Mouse (Mus musculus): ENCODE data around the gene Mrps15. TPM values are rescaled to one million over a fixed set of nuclear protein-coding genes. Genes with fewer than 3 reads are reported as not detected.
A peak's percentile ranks its signal among the peaks of the same experiment; 100 is the strongest.

Mrps15 gene
- 68.4 and 69.5 TPM in 2 replicates for polyA plus RNA-seq (2011; ENCODE audit: insufficient read depth, insufficient read length, low read depth, missing spikeins)

DNA sequence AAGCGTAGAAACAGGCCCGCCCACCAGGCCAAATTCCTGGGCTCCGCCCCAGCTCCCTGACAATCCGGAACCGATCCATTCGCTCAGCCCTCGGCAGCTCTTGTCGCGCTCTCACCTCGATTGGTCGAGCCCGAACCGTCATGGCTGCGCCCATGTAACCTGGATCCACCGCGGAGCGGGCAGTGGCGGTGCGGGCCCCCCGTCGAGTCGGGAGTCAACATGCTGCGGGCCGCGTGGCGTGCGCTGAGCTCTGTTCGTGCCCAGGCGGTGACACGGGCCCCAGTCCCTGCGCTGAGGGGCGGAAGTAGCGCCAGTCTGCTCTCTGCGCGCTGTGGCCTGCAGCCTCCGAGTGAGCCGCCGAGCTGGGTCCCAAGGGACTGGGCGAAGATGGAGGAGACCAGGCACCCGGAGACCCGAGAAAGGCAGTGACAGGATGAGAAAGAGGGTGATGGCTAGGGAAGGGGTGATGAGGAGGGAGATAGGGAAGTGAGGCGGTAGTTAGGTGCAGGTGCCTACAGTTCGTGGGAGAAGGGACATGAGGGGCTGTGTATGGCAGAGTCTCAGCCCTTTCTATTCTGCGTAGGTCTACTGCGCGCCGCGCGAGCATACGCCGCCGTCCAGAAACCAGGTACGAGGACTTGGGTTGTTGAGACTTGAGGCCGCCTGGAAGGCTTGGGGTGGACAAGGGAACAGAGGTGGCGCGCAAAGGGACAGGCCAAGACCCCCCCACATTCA, at the start of gene Mrps15:
Mrps15 (plus strand) TSS at position 75 of the 735 bp plus-strand sequence.
- Histone ChIP-seq H3K27ac (ENCODE audit: insufficient read depth, low read length) (0 out of 2 replicates have a peak within 1 kb of the TSS, but pooled peaks have one; percentile 10), H3K27me3 (ENCODE audit: control insufficient read depth, insufficient read depth, low read length, poor library complexity, severe bottlenecking) (no peaks in the 10 kb centered on the region), H3K36me3 (ENCODE audit: control insufficient read depth, insufficient read depth, low read length, poor library complexity, severe bottlenecking) (peaks cover 10% of the 10 kb centered on the region; the same call in 1 of the 2 replicates), H3K9ac (ENCODE audit: low read depth, poor library complexity, severe bottlenecking) (peak within 1 kb of the TSS; percentile 73), H3K4me3 (ENCODE audit: low read depth, low read length) (peak within 1 kb of the TSS; percentile 98), H3K9me3 (replicated peaks; ENCODE audit: control insufficient read depth, insufficient read depth, low read length, poor library complexity, severe bottlenecking) (no peaks in the 10 kb centered on the region), H3K4me1 (ENCODE audit: control insufficient read depth, insufficient read depth, low read length) (no peaks in the 10 kb centered on the region)
- TF ChIP-seq EP300 (IDR thresholded peaks at IDR 0.05; ENCODE audit: insufficient read depth, low read depth, low read length) (peak; percentile 51; the same call in 1 of the 2 replicates), POLR2A (IDR thresholded peaks at IDR 0.05; ENCODE audit: insufficient read depth, low read length) (no peak)

DNA sequence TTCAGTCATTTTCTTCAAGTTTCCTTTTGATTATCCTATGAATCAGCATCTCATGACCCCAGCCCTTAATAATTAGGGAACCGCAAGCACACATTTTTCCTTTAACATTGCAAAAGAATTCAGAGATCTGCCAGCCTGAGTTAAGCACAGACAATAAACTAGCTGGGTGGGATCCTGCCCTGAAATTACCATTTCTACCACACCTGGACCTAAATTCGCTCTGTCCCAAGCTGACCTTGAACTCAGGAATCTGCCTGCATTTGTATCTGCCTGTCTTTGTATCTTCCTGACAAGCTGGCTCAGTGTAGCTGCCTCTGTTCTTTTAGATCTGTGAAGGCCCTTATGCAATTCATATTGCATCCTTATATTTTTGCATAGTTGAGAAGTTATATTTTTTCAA, 48.9 kb upstream of the Mrps15 start:
- TF ChIP-seq CTCF (IDR thresholded peaks at IDR 0.05; ENCODE audit: low read depth, low read length) (no peak), POLR2A (IDR thresholded peaks at IDR 0.05; ENCODE audit: insufficient read depth, low read length) (no peak), EP300 (IDR thresholded peaks at IDR 0.05; ENCODE audit: insufficient read depth, low read depth, low read length) (no peak)
- Histone ChIP-seq H3K9me3 (replicated peaks; ENCODE audit: control insufficient read depth, insufficient read depth, low read length, poor library complexity, severe bottlenecking) (peaks cover 11% of the 10 kb centered on the region; the same call in 1 of the 2 replicates), H3K27ac (ENCODE audit: insufficient read depth, low read length) (no peak overlapping the region), H3K4me3 (ENCODE audit: low read depth, low read length) (no peak overlapping the region), H3K4me1 (ENCODE audit: control insufficient read depth, insufficient read depth, low read length) (peaks cover 10% of the 10 kb centered on the region), H3K27me3 (ENCODE audit: control insufficient read depth, insufficient read depth, low read length, poor library complexity, severe bottlenecking) (no peaks in the 10 kb centered on the region), H3K9ac (ENCODE audit: low read depth, poor library complexity, severe bottlenecking) (no peak overlapping the region), H3K36me3 (ENCODE audit: control insufficient read depth, insufficient read depth, low read length, poor library complexity, severe bottlenecking) (no peaks in the 10 kb centered on the region)

DNA sequence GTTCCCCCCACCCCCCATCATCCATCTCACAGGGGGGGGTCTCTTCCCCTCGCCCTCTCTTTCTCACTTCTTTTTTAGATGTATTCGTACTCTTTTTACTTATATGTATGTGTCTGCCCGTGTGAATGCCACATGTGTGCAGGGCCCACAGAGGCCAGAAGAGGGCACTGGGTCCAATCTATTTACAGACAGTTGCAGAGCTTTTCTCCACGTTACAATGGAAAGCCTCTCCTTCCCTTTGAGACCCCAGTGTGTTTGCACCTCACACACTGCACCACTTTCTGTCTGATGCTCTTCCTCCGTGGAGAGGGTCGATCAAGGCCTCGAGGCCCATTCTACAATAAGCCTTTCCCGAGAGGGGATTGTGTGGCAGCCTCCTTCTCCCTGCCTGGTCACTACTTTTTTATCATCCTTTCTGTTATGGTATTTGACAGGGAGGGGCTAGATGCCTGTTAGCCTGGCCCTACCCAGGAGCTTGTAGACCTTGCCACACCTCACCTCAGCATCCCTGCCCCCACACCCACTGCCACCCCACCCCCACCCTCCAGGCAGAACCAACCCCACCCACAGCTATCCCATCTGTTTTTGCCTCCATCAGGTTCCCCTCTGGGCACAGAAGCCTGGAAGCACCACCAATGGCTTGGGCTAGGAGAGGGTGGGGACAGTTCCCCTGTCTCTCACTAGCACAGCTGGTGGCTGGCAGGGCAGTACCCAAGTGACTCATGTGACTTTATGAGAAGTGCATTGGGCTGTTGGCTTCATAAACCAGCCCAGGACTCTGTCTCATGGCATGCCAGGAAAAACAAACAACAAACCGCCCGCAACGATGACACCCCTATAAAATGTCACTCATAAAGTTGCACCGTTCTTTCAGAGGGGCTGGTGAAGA, 45.2 kb upstream of the Mrps15 start:
- Histone ChIP-seq H3K27me3 (ENCODE audit: control insufficient read depth, insufficient read depth, low read length, poor library complexity, severe bottlenecking) (no peaks in the 10 kb centered on the region), H3K4me3 (ENCODE audit: low read depth, low read length) (no peak overlapping the region), H3K9ac (ENCODE audit: low read depth, poor library complexity, severe bottlenecking) (no peak overlapping the region), H3K9me3 (replicated peaks; ENCODE audit: control insufficient read depth, insufficient read depth, low read length, poor library complexity, severe bottlenecking) (peaks cover 11% of the 10 kb centered on the region; the same call in 1 of the 2 replicates), H3K27ac (ENCODE audit: insufficient read depth, low read length) (peak overlapping the region; percentile 41; the same call in 1 of the 2 replicates), H3K36me3 (ENCODE audit: control insufficient read depth, insufficient read depth, low read length, poor library complexity, severe bottlenecking) (no peaks in the 10 kb centered on the region), H3K4me1 (ENCODE audit: control insufficient read depth, insufficient read depth, low read length) (peaks cover 6% of the 10 kb centered on the region)
- peak; percentile 30 for TF ChIP-seq CTCF (IDR thresholded peaks at IDR 0.05; ENCODE audit: low read depth, low read length)
- no peak for TF ChIP-seq POLR2A (IDR thresholded peaks at IDR 0.05; ENCODE audit: insufficient read depth, low read length)
- TF ChIP-seq EP300 (IDR thresholded peaks at IDR 0.05; ENCODE audit: insufficient read depth, low read depth, low read length), result peak; percentile 76

DNA sequence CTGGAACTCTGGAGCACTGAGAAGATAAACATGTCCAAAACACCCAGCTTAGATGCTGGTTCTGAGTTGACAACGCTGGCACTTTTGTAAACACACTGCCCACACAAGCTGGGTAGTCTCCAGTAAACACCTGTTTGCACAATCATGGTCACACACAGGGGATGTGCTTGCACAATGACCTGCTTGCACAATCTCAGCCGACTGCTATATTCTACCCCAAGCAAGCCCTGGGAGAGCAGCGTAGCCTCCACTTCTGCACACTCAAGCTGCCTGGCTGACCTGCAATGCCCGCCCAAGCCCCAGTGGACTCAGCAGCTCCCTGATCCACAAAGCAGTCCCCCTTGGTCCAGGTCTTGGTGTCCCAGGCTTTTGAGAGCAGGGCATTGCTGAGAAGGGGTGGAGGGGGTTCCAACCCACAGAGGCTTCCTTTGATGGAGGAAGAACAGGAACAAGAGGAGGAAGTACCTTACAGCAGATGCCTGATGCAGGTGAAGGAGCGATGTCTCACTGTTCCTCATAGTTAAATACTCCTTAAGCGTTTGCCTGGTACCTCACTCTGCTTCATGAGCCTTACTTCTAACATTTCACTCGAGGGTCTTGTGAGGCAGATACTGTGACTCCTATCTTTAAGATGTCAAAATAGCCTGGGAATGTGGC, 28.9 kb upstream of the Mrps15 start:
- TF ChIP-seq EP300 (IDR thresholded peaks at IDR 0.05; ENCODE audit: insufficient read depth, low read depth, low read length) (no peak), CTCF (IDR thresholded peaks at IDR 0.05; ENCODE audit: low read depth, low read length) (no peak), POLR2A (IDR thresholded peaks at IDR 0.05; ENCODE audit: insufficient read depth, low read length) (no peak)
- Histone ChIP-seq H3K4me3 (ENCODE audit: low read depth, low read length) (no peak overlapping the region), H3K9ac (ENCODE audit: low read depth, poor library complexity, severe bottlenecking) (no peak overlapping the region)

DNA sequence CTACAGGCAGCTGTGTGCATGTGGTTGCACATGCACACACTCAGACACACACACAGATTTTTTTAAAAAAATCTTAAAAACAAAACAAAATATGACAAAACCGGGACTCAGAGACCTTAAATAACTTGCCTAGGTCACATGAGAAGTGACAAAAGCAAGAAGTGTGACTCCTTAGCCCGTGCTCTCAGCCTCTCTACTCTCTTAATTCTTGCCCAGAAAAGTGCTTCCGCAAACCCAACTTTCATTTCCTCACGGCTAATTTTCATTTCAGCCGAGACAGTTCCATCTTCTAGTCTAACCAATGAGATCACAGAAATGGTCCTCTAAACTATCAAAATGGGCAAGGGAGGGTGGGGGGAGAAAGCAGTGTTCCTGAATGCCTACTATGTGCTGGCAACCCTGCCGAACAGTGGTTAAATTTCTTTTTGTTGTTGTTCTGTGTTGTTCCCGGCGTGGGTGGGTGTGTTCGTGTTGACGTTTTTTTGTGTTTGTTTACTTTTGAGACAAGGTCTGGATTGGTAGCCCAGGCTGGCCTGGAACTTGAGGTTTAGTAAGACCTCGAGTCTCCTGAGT, 27.7 kb upstream of the Mrps15 start:
- no peak overlapping the region for H3K9ac ChIP-seq (ENCODE audit: low read depth, poor library complexity, severe bottlenecking)
- H3K27ac ChIP-seq (ENCODE audit: insufficient read depth, low read length), result no peak overlapping the region
- TF ChIP-seq CTCF (IDR thresholded peaks at IDR 0.05; ENCODE audit: low read depth, low read length) (no peak), EP300 (IDR thresholded peaks at IDR 0.05; ENCODE audit: insufficient read depth, low read depth, low read length) (no peak), POLR2A (IDR thresholded peaks at IDR 0.05; ENCODE audit: insufficient read depth, low read length) (no peak)
- no peak overlapping the region for H3K4me3 ChIP-seq (ENCODE audit: low read depth, low read length)
- no peaks in the 10 kb centered on the region for H3K4me1 ChIP-seq (ENCODE audit: control insufficient read depth, insufficient read depth, low read length)
- H3K27me3 ChIP-seq (ENCODE audit: control insufficient read depth, insufficient read depth, low read length, poor library complexity, severe bottlenecking), result no peaks in the 10 kb centered on the region
- no peaks in the 10 kb centered on the region for H3K9me3 ChIP-seq (replicated peaks; ENCODE audit: control insufficient read depth, insufficient read depth, low read length, poor library complexity, severe bottlenecking)
- no peaks in the 10 kb centered on the region for H3K36me3 ChIP-seq (ENCODE audit: control insufficient read depth, insufficient read depth, low read length, poor library complexity, severe bottlenecking)

More for the DNA sequence above, 28.9 kb upstream of the Mrps15 start:
- no peaks in the 10 kb centered on the region for H3K4me1 ChIP-seq (ENCODE audit: control insufficient read depth, insufficient read depth, low read length)
- H3K36me3 ChIP-seq (ENCODE audit: control insufficient read depth, insufficient read depth, low read length, poor library complexity, severe bottlenecking), result no peaks in the 10 kb centered on the region
- H3K27ac ChIP-seq (ENCODE audit: insufficient read depth, low read length), result no peak overlapping the region
- no peaks in the 10 kb centered on the region for H3K27me3 ChIP-seq (ENCODE audit: control insufficient read depth, insufficient read depth, low read length, poor library complexity, severe bottlenecking)
- no peaks in the 10 kb centered on the region for H3K9me3 ChIP-seq (replicated peaks; ENCODE audit: control insufficient read depth, insufficient read depth, low read length, poor library complexity, severe bottlenecking)

Data from ES-Bruce4 (cell line).